Mouse (Mus musculus): ENCODE measurements at regions not wholly inside any gene's neighbourhood (a gene's known extent, or its start where the extent isn't known, plus 50 kb on each side); places are given as distances from the start of the nearest gene placed in this dataset.

GRCm38 (mm10) chr4:40400089-40400488 is 71.9 kb upstream of the Tmem215 start:
- no peak for DNase-seq (ENCODE audit: extremely low read depth)
- dilution Hi-C loops (cut with MboI; ENCODE audit: extremely low pct_ligation_motif_present, extremely low pct_unique_long_range_greater_than_20kb, low sequenced_read_pairs) (no loop called here), in situ Hi-C loops (cut with MboI; ENCODE audit: low pct_ligation_motif_present, low pct_unique_long_range_greater_than_20kb, low sequenced_read_pairs) (no loop called here)
- H3K9me3 ChIP-seq (replicated peaks; ENCODE audit: low read length) = no peaks in the 10 kb centered on the region
- H3K79me2 ChIP-seq (replicated peaks; ENCODE audit: control insufficient read depth, extremely low read depth, insufficient read depth, poor library complexity, severe bottlenecking) = no peaks in the 10 kb centered on the region
- H3K4me2 ChIP-seq (ENCODE audit: insufficient read depth, low read depth, poor library complexity, severe bottlenecking) = no peak overlapping the region
- peaks cover 6% of the 10 kb centered on the region for H3K27me3 ChIP-seq (replicated peaks)
- no peak for TF ChIP-seq NRF1 (IDR thresholded peaks at IDR 0.05; ENCODE audit: low read depth, low read length)
- no peak for TF ChIP-seq TBP (conservative IDR thresholded peaks at IDR 0.05; ENCODE audit: low read depth, low read length)
- no peak for TF ChIP-seq CTCF (conservative IDR thresholded peaks at IDR 0.05 in 1 of 2, IDR thresholded peaks at IDR 0.05 in 1 of 2; ENCODE audit: low read depth in 2 of 2, low read length in 2 of 2)
- no peak for TF ChIP-seq RAD21 (IDR thresholded peaks at IDR 0.05; ENCODE audit: low read depth, low read length)
- no peak for TF ChIP-seq IRF4 (IDR thresholded peaks at IDR 0.05; ENCODE audit: low read depth, low read length)
- no peak for TF ChIP-seq EP300 (IDR thresholded peaks at IDR 0.05; ENCODE audit: low read length)
- no peak for TF ChIP-seq GABPA (IDR thresholded peaks at IDR 0.05; ENCODE audit: insufficient replicate concordance, low read depth, low read length)
- no peak for TF ChIP-seq E2F4 (IDR thresholded peaks at IDR 0.05; ENCODE audit: insufficient replicate concordance, low read depth, low read length)
- no peak for TF ChIP-seq MAX (IDR thresholded peaks at IDR 0.05; ENCODE audit: low read length)
- no peak for TF ChIP-seq USF1 (IDR thresholded peaks at IDR 0.05; ENCODE audit: low read depth, low read length)
- no peak for TF ChIP-seq HCFC1 (IDR thresholded peaks at IDR 0.05; ENCODE audit: low read depth, low read length)
- TF ChIP-seq RCOR1 (conservative IDR thresholded peaks at IDR 0.05; ENCODE audit: low read depth, low read length) = no peak
- TF ChIP-seq ZKSCAN1 (IDR thresholded peaks at IDR 0.05; ENCODE audit: borderline replicate concordance, low read depth, low read length) = no peak
- no peak for TF ChIP-seq KAT2A (IDR thresholded peaks at IDR 0.05; ENCODE audit: insufficient replicate concordance, low read length)
- TF ChIP-seq MAZ (IDR thresholded peaks at IDR 0.05; ENCODE audit: low read depth, low read length) = no peak
- no peak for TF ChIP-seq ZC3H11A (IDR thresholded peaks at IDR 0.05; ENCODE audit: low read depth, low read length)
- TF ChIP-seq MEF2A (IDR thresholded peaks at IDR 0.05; ENCODE audit: borderline replicate concordance, low read depth, low read length) = no peak
- no peak for TF ChIP-seq BHLHE40 (IDR thresholded peaks at IDR 0.05; ENCODE audit: low read depth, low read length)
- TF ChIP-seq MYC (IDR thresholded peaks at IDR 0.05; ENCODE audit: low read depth, low read length) = no peak
- TF ChIP-seq CHD2 (IDR thresholded peaks at IDR 0.05; ENCODE audit: low read length) = no peak
- no peaks in the 10 kb centered on the region for H3K36me3 ChIP-seq (replicated peaks in 1 of 2; ENCODE audit: control insufficient read depth in 1 of 2, insufficient read depth in 1 of 2, low read length in 1 of 2)
- no peak overlapping the region for H3K4me3 ChIP-seq (replicated peaks in 1 of 3; ENCODE audit: low read depth in 2 of 3, low read length in 2 of 3, poor library complexity in 1 of 3)
- no peaks in the 10 kb centered on the region for H3K4me1 ChIP-seq (ENCODE audit: control insufficient read depth in 1 of 2, insufficient read depth in 2 of 2)
- no peak overlapping the region for H3K9ac ChIP-seq (ENCODE audit: insufficient read depth, low read depth)
- no peak overlapping the region for H3K27ac ChIP-seq (ENCODE audit: insufficient read depth, low read depth)

- in situ Hi-C loops (cut with MboI; ENCODE audit: low pct_ligation_motif_present, low pct_unique_long_range_greater_than_20kb, low sequenced_read_pairs) = no loop called here
- H3K27me3 ChIP-seq (replicated peaks) = peaks cover 30% of the 10 kb centered on the region
- DNase-seq (ENCODE audit: extremely low read depth) = no peak
- no peak overlapping the region for H3K4me3 ChIP-seq (replicated peaks in 1 of 3; ENCODE audit: low read depth in 2 of 3, low read length in 2 of 3, poor library complexity in 1 of 3)
- no peak overlapping the region for H3K4me2 ChIP-seq (ENCODE audit: insufficient read depth, low read depth, poor library complexity, severe bottlenecking)
- TF ChIP-seq NELFE (IDR thresholded peaks at IDR 0.05; ENCODE audit: low read depth, low read length) (no peak), UBTF (IDR thresholded peaks at IDR 0.05; ENCODE audit: low read depth, low read length) (no peak), NRF1 (IDR thresholded peaks at IDR 0.05; ENCODE audit: low read depth, low read length) (no peak), MAZ (IDR thresholded peaks at IDR 0.05; ENCODE audit: low read depth, low read length) (no peak), MXI1 (IDR thresholded peaks at IDR 0.05; ENCODE audit: low read depth, low read length) (no peak), ZC3H11A (IDR thresholded peaks at IDR 0.05; ENCODE audit: low read depth, low read length) (no peak), ZKSCAN1 (IDR thresholded peaks at IDR 0.05; ENCODE audit: borderline replicate concordance, low read depth, low read length) (no peak), ETS1 (conservative IDR thresholded peaks at IDR 0.05; ENCODE audit: low read depth, low read length) (no peak), RCOR1 (conservative IDR thresholded peaks at IDR 0.05; ENCODE audit: low read depth, low read length) (no peak), MAFK (IDR thresholded peaks at IDR 0.05; ENCODE audit: insufficient replicate concordance, low read length) (no peak), MYC (IDR thresholded peaks at IDR 0.05; ENCODE audit: low read depth, low read length) (no peak), E2F4 (IDR thresholded peaks at IDR 0.05; ENCODE audit: insufficient replicate concordance, low read depth, low read length) (no peak), TBP (conservative IDR thresholded peaks at IDR 0.05; ENCODE audit: low read depth, low read length) (no peak), ZNF384 (IDR thresholded peaks at IDR 0.05; ENCODE audit: low read depth, low read length) (no peak), HCFC1 (IDR thresholded peaks at IDR 0.05; ENCODE audit: low read depth, low read length) (no peak), BHLHE40 (IDR thresholded peaks at IDR 0.05; ENCODE audit: low read depth, low read length) (no peak), GABPA (IDR thresholded peaks at IDR 0.05; ENCODE audit: insufficient replicate concordance, low read depth, low read length) (no peak), POLR2A (IDR thresholded peaks at IDR 0.05; ENCODE audit: low read depth, low read length) (no peak), ZMIZ1 (IDR thresholded peaks at IDR 0.05; ENCODE audit: low read depth, low read length) (no peak)
- no peaks in the 10 kb centered on the region for H3K9me3 ChIP-seq (replicated peaks; ENCODE audit: low read length)
- no peak overlapping the region for H3K27ac ChIP-seq (ENCODE audit: insufficient read depth, low read depth)
- H3K9ac ChIP-seq (ENCODE audit: insufficient read depth, low read depth) = no peak overlapping the region
- no peaks in the 10 kb centered on the region for H3K36me3 ChIP-seq (replicated peaks in 1 of 2; ENCODE audit: control insufficient read depth in 1 of 2, insufficient read depth in 1 of 2, low read length in 1 of 2)
- no peaks in the 10 kb centered on the region for H3K79me2 ChIP-seq (replicated peaks; ENCODE audit: control insufficient read depth, extremely low read depth, insufficient read depth, poor library complexity, severe bottlenecking)
- peaks cover 0 to 5% of the 10 kb centered on the region in 2 experiments; a peak in 1 of 4 replicates for H3K4me1 ChIP-seq (ENCODE audit: control insufficient read depth in 1 of 2, insufficient read depth in 2 of 2)
- dilution Hi-C loops (cut with MboI; ENCODE audit: extremely low pct_ligation_motif_present, extremely low pct_unique_long_range_greater_than_20kb, low sequenced_read_pairs) = no loop called here
These were observed 81.8 kb upstream of the Tmem215 start for GRCm38 (mm10) chr4:40390183-40390582.
